Mouse (Mus musculus) MEL (cell line): ENCODE results near the gene Fyco1. TPM values are rescaled to one million over a fixed set of nuclear protein-coding genes. Genes with fewer than 3 reads are reported as not detected.

Experiments used
- DNase-seq: peaks from one replicate; pipeline ENCODE4 v3.0.0; 2011; ENCODE audit warnings: low read depth, low spot score
- H3K27ac ChIP-seq: 2 replicates; pipeline ENCODE4 v1.5.1; 2012; ENCODE audit warnings: low read depth, mild to moderate bottlenecking, control low read depth, low read length, moderate library complexity; ENCODE audit not compliant: control insufficient read depth
- H3K27me3 ChIP-seq, 2 experiments: fragments of 150-350 bp in 1 of 2; sonication (generic) in 1 of 2; 2 replicates each; pipeline ENCODE4 v1.6.1; 2012; ENCODE audit warnings: low read length in 2 of 2, mild to moderate bottlenecking in 2 of 2, improper control_type of control experiment in 1 of 2, moderate library complexity in 1 of 2; ENCODE audit not compliant: insufficient read depth in 2 of 2, control insufficient read depth in 1 of 2
- H3K36me3 ChIP-seq, 2 experiments: 2 replicates each; pipeline ENCODE4 v1.6.1; 2012 to 2014; ENCODE audit warnings: low read length in 2 of 2, improper control_type of control experiment in 1 of 2, inconsistent platforms in 1 of 2, mild to moderate bottlenecking in 1 of 2; ENCODE audit not compliant: insufficient read depth in 2 of 2, control insufficient read depth in 1 of 2
- H3K4me1 ChIP-seq, 2 experiments: fragments of 150-350 bp in 1 of 2; sonication (generic) in 1 of 2; 2 replicates each; pipeline ENCODE4 v1.6.1; 2012; ENCODE audit warnings: low read length in 2 of 2, improper control_type of control experiment in 1 of 2, mild to moderate bottlenecking in 1 of 2; ENCODE audit not compliant: insufficient read depth in 2 of 2, control insufficient read depth in 1 of 2
- H3K4me3 ChIP-seq, 2 experiments: fragments of 150-350 bp in 1 of 2; sonication (generic) in 1 of 2; 2 replicates each; pipeline ENCODE4 v1.5.1; 2012; ENCODE audit warnings: low read depth in 2 of 2, low read length in 2 of 2, mild to moderate bottlenecking in 2 of 2, moderate library complexity in 2 of 2, control low read depth in 1 of 2, improper control_type of control experiment in 1 of 2; ENCODE audit not compliant: control insufficient read depth in 1 of 2, insufficient read depth in 1 of 2
- H3K79me2 ChIP-seq: 2 replicates; pipeline ENCODE4 v1.6.1; 2012; ENCODE audit warnings: mild to moderate bottlenecking, low read length, moderate library complexity; ENCODE audit not compliant: control insufficient read depth, poor library complexity, insufficient read depth
- H3K9ac ChIP-seq: 2 replicates; pipeline ENCODE4 v1.6.1; 2012; ENCODE audit warnings: low read depth, mild to moderate bottlenecking, control low read depth, low read length, moderate library complexity; ENCODE audit not compliant: control insufficient read depth, poor library complexity, severe bottlenecking
- H3K9me3 ChIP-seq: fragments of 150-350 bp; sonication (generic); replicated peaks from 2 replicates; pipeline ENCODE4 v1.6.1; 2012; ENCODE audit warnings: mild to moderate bottlenecking, low read length, improper control_type of control experiment, moderate library complexity; ENCODE audit not compliant: insufficient read depth
- CHD2 ChIP-seq: IDR thresholded peaks from 2 replicates; pipeline ENCODE4 v1.6.1; 2011; ENCODE audit warnings: low read length, improper control_type of control experiment
- EP300 ChIP-seq, 2 experiments: IDR thresholded peaks; 2 replicates each; pipeline ENCODE4 v1.6.1; 2011; ENCODE audit warnings: improper control_type of control experiment in 2 of 2, low read length in 2 of 2, low read depth in 1 of 2, mild to moderate bottlenecking in 1 of 2
- ETS1 ChIP-seq: IDR thresholded peaks from 2 replicates; pipeline ENCODE4 v1.6.1; 2012; ENCODE audit warnings: low read depth, mild to moderate bottlenecking, inconsistent platforms, low read length, improper control_type of control experiment, moderate library complexity
- HCFC1 ChIP-seq: IDR thresholded peaks from 2 replicates; pipeline ENCODE4 v1.6.1; 2012; ENCODE audit warnings: low read depth, mild to moderate bottlenecking, inconsistent platforms, low read length, improper control_type of control experiment, moderate library complexity
- KAT2A ChIP-seq: conservative IDR thresholded peaks from 2 replicates; pipeline ENCODE4 v1.6.1; 2012; ENCODE audit warnings: low read depth, low read length, improper control_type of control experiment, inconsistent platforms
- MAFK ChIP-seq: IDR thresholded peaks from 2 replicates; pipeline ENCODE4 v1.6.1; 2011; ENCODE audit warnings: low read depth, mild to moderate bottlenecking, low read length, improper control_type of control experiment, borderline replicate concordance
- MAZ ChIP-seq: IDR thresholded peaks from 2 replicates; pipeline ENCODE4 v1.6.1; 2012; ENCODE audit warnings: low read depth, mild to moderate bottlenecking, inconsistent platforms, low read length, improper control_type of control experiment
- MXI1 ChIP-seq: IDR thresholded peaks from 2 replicates; pipeline ENCODE4 v1.6.1; 2011; ENCODE audit warnings: mild to moderate bottlenecking, low read depth, low read length, improper control_type of control experiment
- MYC ChIP-seq: IDR thresholded peaks from 2 replicates; pipeline ENCODE4 v1.6.1; 2011; ENCODE audit warnings: low read depth, mild to moderate bottlenecking, low read length, improper control_type of control experiment, moderate library complexity
- NELFE ChIP-seq: IDR thresholded peaks from 2 replicates; pipeline ENCODE4 v1.6.1; 2011; ENCODE audit warnings: low read depth, low read length, improper control_type of control experiment
- POLR2A ChIP-seq, 2 experiments: IDR thresholded peaks; 2 replicates each; pipeline ENCODE4 v1.6.1; 2011 to 2012; ENCODE audit warnings: low read length in 2 of 2, mild to moderate bottlenecking in 2 of 2, control low read depth in 1 of 2, improper control_type of control experiment in 1 of 2, low read depth in 1 of 2, moderate library complexity in 1 of 2; ENCODE audit not compliant: control insufficient read depth in 1 of 2, insufficient read depth in 1 of 2, poor library complexity in 1 of 2
- POLR2AphosphoS2 ChIP-seq: IDR thresholded peaks from 2 replicates; pipeline ENCODE4 v1.6.1; 2011; ENCODE audit warnings: low read length, improper control_type of control experiment
- RAD21 ChIP-seq: IDR thresholded peaks from 2 replicates; pipeline ENCODE4 v1.6.1; 2011; ENCODE audit warnings: mild to moderate bottlenecking, low read depth, low read length, improper control_type of control experiment
- SIN3A ChIP-seq: IDR thresholded peaks from 2 replicates; pipeline ENCODE4 v1.6.1; 2012; ENCODE audit warnings: low read length, improper control_type of control experiment, inconsistent platforms
- SMC3 ChIP-seq: IDR thresholded peaks from 2 replicates; pipeline ENCODE4 v1.6.1; 2011; ENCODE audit warnings: low read depth, low read length, improper control_type of control experiment
- TAL1 ChIP-seq: IDR thresholded peaks from 2 replicates; pipeline ENCODE4 v1.6.1; 2012; ENCODE audit warnings: mild to moderate bottlenecking, inconsistent platforms, low read length, moderate library complexity, mixed read lengths
- polyA plus RNA-seq, 2 experiments: library from polyadenylated mRNA; stranded (reverse) in 1 of 2; unstranded in 1 of 2; fragments of >175 nt in 1 of 2; fragments of >200 nt in 1 of 2; gene quantifications; 2 replicates each; pipeline versions ENCODE4 v1.2.1 to v1.2.4; 2012; ENCODE audit warnings: low replicate concordance in 2 of 2, low read depth in 1 of 2; ENCODE audit not compliant: insufficient read length in 2 of 2, insufficient read depth in 1 of 2, missing spikeins in 1 of 2
- total RNA-seq: library from RNA; depleted of rRNA; stranded (reverse); fragments of 300-350 nt; gene quantifications from 2 replicates; pipeline ENCODE4 v1.2.3, GENCODE M21; 2012

The Fyco1 gene
- total and polyA plus RNA-seq, 3 experiments: 1.2 to 2.7 TPM; not detected in 1

GRCm38 (mm10) chr9:123851062-123851712 is 512 bp downstream of the Fyco1 start:
- peak; percentile 92 for DNase-seq
- peak overlapping the region; percentile 68 to 93 for H3K4me3 ChIP-seq
- peaks cover 0 to 17% of the 10 kb centered on the region in 2 experiments; a peak in 2 of 4 replicates for H3K36me3 ChIP-seq
- H3K4me1 ChIP-seq: peaks cover 3 to 18% of the 10 kb centered on the region in 2 experiments
- peak overlapping the region; percentile 95 for H3K9ac ChIP-seq
- peak overlapping the region; percentile 79 for H3K27ac ChIP-seq
- no peaks in the 10 kb centered on the region for H3K9me3 ChIP-seq
- TF ChIP-seq POLR2AphosphoS2 (no peak), CHD2 (peak; percentile 26; the same call in 1 of the 2 replicates), POLR2A (IDR thresholded peaks at IDR 0.05; ENCODE audit: control insufficient read depth in 1 of 2, insufficient read depth in 1 of 2, low read depth in 1 of 2, low read length in 2 of 2, poor library complexity in 1 of 2) (peak; percentile 41 to 51), MYC (no peak), TAL1 (no peak), SIN3A (peak; percentile 57; the same call in 1 of the 2 replicates), MAZ (0 out of 2 replicates have a peak, but pooled peaks have one; percentile 49), HCFC1 (no peak), MAFK (no peak), NELFE (peak; percentile 48), MXI1 (peak; percentile 54; the same call in 1 of the 2 replicates), ETS1 (no peak), RAD21 (no peak)
- no peaks in the 10 kb centered on the region for H3K27me3 ChIP-seq
- peaks cover 2% of the 10 kb centered on the region; the same call in 1 of the 2 replicates for H3K79me2 ChIP-seq

DNA sequence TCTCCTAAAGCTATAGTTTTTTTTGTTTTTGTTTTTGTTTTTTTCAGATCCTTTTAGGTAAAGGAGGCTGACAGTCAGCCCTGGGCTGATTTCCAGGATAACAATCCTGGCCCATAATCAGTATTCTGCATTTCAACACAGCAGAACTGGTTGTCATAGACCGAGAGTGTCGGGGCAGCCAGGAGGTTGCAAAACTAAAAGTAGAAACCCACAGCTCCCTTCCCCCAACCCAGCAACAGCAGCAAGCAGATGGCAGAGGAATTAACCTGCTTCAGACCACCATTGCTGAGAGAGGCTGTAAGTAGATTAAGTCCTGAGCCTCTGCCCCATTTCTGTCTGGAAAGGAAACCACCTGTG is 1.0 kb downstream of the Fyco1 start:
- H3K4me3 ChIP-seq: peak overlapping the region; percentile 68 to 93
- peak overlapping the region; percentile 79 for H3K27ac ChIP-seq
- peaks cover 2% of the 10 kb centered on the region; the same call in 1 of the 2 replicates for H3K79me2 ChIP-seq
- no peaks in the 10 kb centered on the region for H3K9me3 ChIP-seq
- TF ChIP-seq HCFC1 (no peak), MXI1 (no peak), MAZ (no peak), SMC3 (no peak), KAT2A (no peak), EP300 (IDR thresholded peaks at IDR 0.05; ENCODE audit: low read depth in 1 of 2, low read length in 2 of 2) (no peak)
- peak overlapping the region; percentile 95 for H3K9ac ChIP-seq
- H3K27me3 ChIP-seq: no peaks in the 10 kb centered on the region
- H3K36me3 ChIP-seq: peaks cover 0 to 21% of the 10 kb centered on the region in 2 experiments; a peak in 2 of 4 replicates
- H3K4me1 ChIP-seq: peaks cover 4 to 21% of the 10 kb centered on the region in 2 experiments
- DNase-seq: no peak
